Mouse (Mus musculus) liver, postnatal 0 days (tissue): ENCODE results near the gene Strap.

Experiments
- CTCF ChIP-seq: sonication (generic); IDR thresholded peaks from 2 replicates; pipeline ENCODE4 v1.5.1; 2016; ENCODE audit warnings: antibody characterized with exemption, low read depth
- EP300 ChIP-seq: IDR thresholded peaks from 2 replicates; pipeline ENCODE4 v1.6.1; 2016; ENCODE audit warnings: antibody characterized with exemption, low read depth, mild to moderate bottlenecking

- TF ChIP-seq CTCF (no peak), EP300 (no peak)
Observed at GRCm38 (mm10) chr6:137696445-137697204, 38.3 kb upstream of the Strap start.
